Mouse (Mus musculus) intestine, postnatal 0 days (tissue): ENCODE results near the gene Stx8. TPM values are rescaled to one million over a fixed set of nuclear protein-coding genes. Genes with fewer than 3 reads are reported as not detected.
A peak's percentile ranks its signal among the peaks of the same experiment; 100 is the strongest.

Experiments used
- ATAC-seq: fragments of 200-750 bp; cut with Nextera tagmentation; 2 replicates; pipeline ENCODE4 v1.8.0; 2017; ENCODE audit warnings: mild to moderate bottlenecking, moderate TSS enrichment, moderate library complexity
- H3K27ac ChIP-seq: fragments of 300-500 bp; sonication (generic); 2 replicates; pipeline ENCODE4 v1.5.1; 2014; ENCODE audit warnings: mild to moderate bottlenecking, low read depth, low read length, moderate library complexity
- H3K27me3 ChIP-seq: fragments of 300-500 bp; sonication (generic); replicated peaks from 2 replicates; pipeline ENCODE4 v1.6.1; 2014; ENCODE audit warnings: low read length, mixed read lengths; ENCODE audit not compliant: control insufficient read depth, insufficient read depth
- H3K36me3 ChIP-seq: fragments of 300-500 bp; sonication (generic); 2 replicates; pipeline ENCODE4 v1.6.1; 2014; ENCODE audit warnings: mild to moderate bottlenecking, moderate library complexity; ENCODE audit not compliant: control insufficient read depth, insufficient read depth
- H3K4me1 ChIP-seq: fragments of 300-500 bp; sonication (generic); replicated peaks from 2 replicates; pipeline ENCODE4 v1.6.1; 2014; ENCODE audit warnings: antibody characterized with exemption, low read length, mixed read lengths; ENCODE audit not compliant: control insufficient read depth, insufficient read depth
- H3K4me2 ChIP-seq: fragments of 300-500 bp; sonication (generic); replicated peaks from 2 replicates; pipeline ENCODE4 v1.6.1; 2014; ENCODE audit warnings: low read depth, mild to moderate bottlenecking, moderate library complexity
- H3K4me3 ChIP-seq: fragments of 300-500 bp; sonication (generic); 2 replicates; pipeline ENCODE4 v1.5.1; 2014; ENCODE audit warnings: low read depth, low read length
- H3K9ac ChIP-seq: fragments of 300-500 bp; sonication (generic); 2 replicates; pipeline ENCODE4 v1.6.1; 2014; ENCODE audit warnings: mild to moderate bottlenecking, low read depth, low read length
- H3K9me3 ChIP-seq: fragments of 300-500 bp; sonication (generic); 2 replicates; pipeline ENCODE4 v1.6.1; 2016; ENCODE audit warnings: mixed run types; ENCODE audit not compliant: control insufficient read depth
- CTCF ChIP-seq: sonication (generic); IDR thresholded peaks from 2 replicates; pipeline ENCODE4 v1.5.1; 2016; ENCODE audit warnings: low read depth, mild to moderate bottlenecking, control low read depth, antibody characterized with exemption, moderate library complexity
- WGBS: fragments of 180-500 bp; shearing (Covaris S2); extraction: QIAGEN DNeasy Blood & Tissue Kit; methylation state at CpG from one replicate; pipeline ENCODE4 v1.1.7; 2014; 5-methylcytosine and 5-hydroxymethylcytosine counted together
- polyA plus RNA-seq: library from polyadenylated mRNA; unstranded; fragments of >200 nt; fragmentation: Nextera tagmentation; extraction: Ambion mirVana; gene quantifications from 2 replicates; pipeline ENCODE4 v1.2.1, GENCODE M21; 2015

Gene Stx8
- polyA plus RNA-seq, 1 experiment from 2014 or later = 79.1 TPM

DNA sequence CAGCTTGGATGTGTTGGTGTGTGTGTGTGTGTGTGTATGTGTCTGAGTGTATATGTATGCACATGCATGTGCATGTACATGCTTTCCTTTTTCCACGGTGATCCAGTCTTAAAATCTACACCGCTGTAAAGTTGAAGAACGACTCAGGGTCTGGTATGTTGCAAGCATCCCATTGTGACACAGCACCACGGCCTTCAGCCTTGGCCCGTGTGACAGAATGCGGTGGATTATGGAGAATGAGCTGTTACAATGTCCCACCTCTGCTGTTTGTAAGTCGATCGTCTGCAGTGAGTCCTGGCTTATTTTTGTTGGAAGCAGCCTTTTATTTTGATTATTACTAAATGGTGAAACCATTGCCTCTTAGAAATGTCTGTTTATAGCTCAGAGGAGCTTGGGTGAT, 52.2 kb downstream of the Stx8 start:
- WGBS = 75% methylated on average over 8 of the region's 8 CpGs
- H3K4me1 ChIP-seq = no peaks in the 10 kb centered on the region
- H3K27me3 ChIP-seq = no peaks in the 10 kb centered on the region
- no peak overlapping the region for H3K27ac ChIP-seq
- H3K36me3 ChIP-seq = peaks cover 10% of the 10 kb centered on the region; the same call in 1 of the 2 replicates
- no peak for ATAC-seq
- no peak overlapping the region for H3K9ac ChIP-seq
- H3K4me2 ChIP-seq = no peak overlapping the region
- TF ChIP-seq CTCF = no peak
- H3K9me3 ChIP-seq = no peaks in the 10 kb centered on the region
- no peak overlapping the region for H3K4me3 ChIP-seq

DNA sequence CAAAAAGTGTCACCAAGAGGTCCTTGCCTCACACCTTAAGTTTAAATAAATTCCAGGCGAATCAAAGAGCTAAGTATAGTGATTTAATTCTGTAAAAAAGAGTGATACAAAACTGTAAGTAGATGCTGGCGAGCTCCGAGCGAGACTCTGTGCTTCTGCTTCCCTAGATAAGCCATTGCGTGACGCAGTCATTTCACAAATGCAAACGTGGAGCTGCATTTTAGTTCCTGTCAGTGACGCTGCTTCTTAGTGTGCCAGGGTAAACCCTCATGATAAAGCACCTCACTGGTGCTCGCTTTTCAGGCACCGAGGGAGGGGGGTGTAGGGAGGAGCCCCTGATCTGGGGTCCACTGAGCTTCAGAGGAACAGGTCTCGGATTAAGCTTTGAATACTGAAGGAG, 53.2 kb downstream of the Stx8 start:
- Histone ChIP-seq H3K9me3 (no peaks in the 10 kb centered on the region), H3K27ac (no peak overlapping the region), H3K4me3 (no peak overlapping the region), H3K4me2 (no peak overlapping the region), H3K36me3 (peaks cover 10% of the 10 kb centered on the region; the same call in 1 of the 2 replicates), H3K27me3 (no peaks in the 10 kb centered on the region), H3K4me1 (0 out of 2 replicates have a peak, but pooled peaks cover 5% of the 10 kb centered on the region), H3K9ac (no peak overlapping the region)
- 79% methylated on average over 11 of the region's 11 CpGs for WGBS
- TF ChIP-seq CTCF = no peak
- ATAC-seq = no peak

DNA sequence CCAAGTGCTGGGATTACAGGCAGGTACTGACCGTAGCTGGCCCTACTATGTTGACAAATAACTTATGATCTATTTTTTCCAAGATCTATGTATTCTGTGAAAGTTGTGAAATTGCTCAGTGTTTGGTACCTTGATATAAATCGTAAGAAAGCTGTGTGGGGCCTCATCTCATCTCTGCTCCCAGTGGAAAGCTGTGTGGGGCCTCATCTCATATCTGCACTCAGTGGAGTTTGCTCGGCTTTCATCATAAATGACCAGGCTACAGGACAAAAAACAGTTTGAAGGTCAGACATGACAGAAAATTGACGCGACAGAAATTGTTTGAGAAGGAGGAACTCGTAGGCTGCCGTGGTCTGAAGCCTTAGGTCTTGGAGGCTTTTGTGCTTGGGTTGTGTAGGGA, 56.0 kb downstream of the Stx8 start:
- no peak overlapping the region for H3K4me2 ChIP-seq
- ATAC-seq = peak; percentile 76
- no peaks in the 10 kb centered on the region for H3K27me3 ChIP-seq
- 42% methylated on average over 7 of the region's 7 CpGs for WGBS
- TF ChIP-seq CTCF = no peak
- H3K9me3 ChIP-seq = no peaks in the 10 kb centered on the region
- peaks cover 6% of the 10 kb centered on the region; the same call in 1 of the 2 replicates for H3K36me3 ChIP-seq
- peak overlapping the region; percentile 67 for H3K27ac ChIP-seq
- H3K4me3 ChIP-seq = no peak overlapping the region
- 0 out of 2 replicates have a peak, but pooled peaks cover 5% of the 10 kb centered on the region for H3K4me1 ChIP-seq
- no peak overlapping the region for H3K9ac ChIP-seq

DNA sequence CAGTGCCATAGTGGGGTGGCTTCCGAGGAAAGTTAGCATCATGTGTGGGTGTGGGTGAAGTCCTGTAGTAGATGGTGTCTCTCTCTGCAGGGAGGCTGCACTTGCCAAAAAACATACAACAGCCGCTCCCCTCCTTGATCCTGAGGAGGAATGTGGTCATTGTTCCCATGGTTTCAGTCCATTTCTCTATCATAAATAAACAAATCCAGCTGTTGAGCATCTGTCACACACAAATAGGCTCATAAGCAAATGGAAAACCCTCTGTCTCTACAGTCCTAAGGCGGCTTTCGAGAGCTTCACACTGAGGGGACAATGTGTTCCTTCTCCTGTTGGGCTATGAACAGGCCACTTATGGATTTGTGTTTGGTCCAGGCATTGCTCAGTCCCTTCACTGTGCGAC, 56.9 kb downstream of the Stx8 start:
- Histone ChIP-seq H3K4me3 (no peak overlapping the region), H3K27ac (no peak overlapping the region), H3K9ac (no peak overlapping the region), H3K9me3 (no peaks in the 10 kb centered on the region), H3K36me3 (peaks cover 2% of the 10 kb centered on the region; the same call in 1 of the 2 replicates), H3K4me2 (no peak overlapping the region), H3K27me3 (no peaks in the 10 kb centered on the region), H3K4me1 (0 out of 2 replicates have a peak, but pooled peaks cover 5% of the 10 kb centered on the region)
- 72% methylated on average over 5 of the region's 5 CpGs for WGBS
- ATAC-seq = no peak
- TF ChIP-seq CTCF = no peak

DNA sequence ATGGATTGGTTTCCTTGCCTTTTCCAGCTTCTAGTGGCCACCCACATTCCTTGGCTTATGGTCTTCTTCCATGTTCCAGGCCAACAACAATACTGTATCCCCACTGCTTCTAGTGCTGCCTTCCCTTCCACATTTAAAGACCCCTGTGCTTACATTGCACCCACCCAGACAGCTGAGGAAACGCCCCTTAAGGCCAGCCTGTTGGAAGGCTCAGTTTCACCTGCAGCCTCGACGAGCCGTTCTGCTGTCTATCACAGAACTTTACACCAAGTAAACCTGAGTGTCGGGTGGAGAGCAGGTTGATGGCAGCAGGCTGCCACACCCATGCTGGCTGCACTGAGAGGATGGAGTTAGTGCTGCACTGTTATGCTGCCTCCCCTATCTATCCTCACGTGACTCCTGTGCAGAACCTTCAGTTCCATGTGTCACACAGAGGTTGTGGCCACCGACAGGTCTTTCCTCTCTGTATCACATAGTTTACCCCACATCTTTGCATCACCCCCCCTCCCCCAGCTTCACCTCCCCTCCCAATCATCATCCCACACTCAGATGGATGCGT, 57.9 kb downstream of the Stx8 start:
- WGBS = 36% methylated on average over 8 of the region's 8 CpGs
- 0 out of 2 replicates have a peak overlapping the region, but pooled peaks have one; percentile 35 for H3K27ac ChIP-seq
- TF ChIP-seq CTCF = no peak
- peak; percentile 52; the same call in 1 of the 2 replicates for ATAC-seq
- H3K36me3 ChIP-seq = no peaks in the 10 kb centered on the region; the same call in 1 of the 2 replicates
- H3K4me3 ChIP-seq = no peak overlapping the region
- H3K4me1 ChIP-seq = 0 out of 2 replicates have a peak, but pooled peaks cover 5% of the 10 kb centered on the region
- no peak overlapping the region for H3K4me2 ChIP-seq
- no peak overlapping the region for H3K9ac ChIP-seq
- H3K9me3 ChIP-seq = no peaks in the 10 kb centered on the region
- no peaks in the 10 kb centered on the region for H3K27me3 ChIP-seq

DNA sequence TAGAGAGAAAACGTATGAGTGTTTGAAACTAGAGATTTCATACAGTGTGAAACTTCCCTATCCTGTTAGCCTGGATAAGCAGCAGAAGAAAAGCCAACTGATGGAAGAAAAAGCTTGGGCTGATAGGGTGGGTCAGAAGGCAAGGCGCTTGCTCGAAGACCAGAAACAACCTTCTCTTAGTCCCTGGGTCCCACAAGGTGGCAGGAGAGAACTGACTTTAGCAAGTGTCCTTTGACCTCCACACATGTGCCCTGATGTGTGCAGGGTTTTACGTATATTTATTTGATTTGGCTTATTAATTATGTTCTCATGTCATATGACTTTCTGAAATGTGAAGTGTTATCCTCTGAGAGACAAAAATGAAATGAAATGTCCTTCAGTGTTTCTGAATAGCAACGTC, 60.6 kb downstream of the Stx8 start:
- no peaks in the 10 kb centered on the region for H3K27me3 ChIP-seq
- peak; percentile 62 for TF ChIP-seq CTCF
- ATAC-seq = no peak
- H3K4me1 ChIP-seq = peaks cover 11% of the 10 kb centered on the region; the same call in 1 of the 2 replicates
- WGBS = 86% methylated on average over 5 of the region's 5 CpGs
- H3K4me2 ChIP-seq = no peak overlapping the region
- H3K36me3 ChIP-seq = no peaks in the 10 kb centered on the region; the same call in 1 of the 2 replicates
- no peaks in the 10 kb centered on the region for H3K9me3 ChIP-seq
- no peak overlapping the region for H3K27ac ChIP-seq
- no peak overlapping the region for H3K4me3 ChIP-seq
- H3K9ac ChIP-seq = no peak overlapping the region
